Mouse (Mus musculus) testis, adult 2 months (tissue): ENCODE results near the gene Vsir.

Experiments used
- CTCF ChIP-seq: fragments of 200-500 bp; IDR thresholded peaks from 2 replicates; pipeline ENCODE4 v1.5.1; 2012; ENCODE audit warnings: low read depth, mild to moderate bottlenecking, inconsistent platforms, low read length, moderate library complexity; ENCODE audit not compliant: control insufficient read depth, insufficient read depth, insufficient replicate concordance
- POLR2A ChIP-seq: fragments of 200-500 bp; IDR thresholded peaks from 2 replicates; pipeline ENCODE4 v1.6.1; 2012; ENCODE audit warnings: low read depth, mild to moderate bottlenecking, inconsistent platforms, low read length, moderate library complexity; ENCODE audit not compliant: control insufficient read depth

DNA sequence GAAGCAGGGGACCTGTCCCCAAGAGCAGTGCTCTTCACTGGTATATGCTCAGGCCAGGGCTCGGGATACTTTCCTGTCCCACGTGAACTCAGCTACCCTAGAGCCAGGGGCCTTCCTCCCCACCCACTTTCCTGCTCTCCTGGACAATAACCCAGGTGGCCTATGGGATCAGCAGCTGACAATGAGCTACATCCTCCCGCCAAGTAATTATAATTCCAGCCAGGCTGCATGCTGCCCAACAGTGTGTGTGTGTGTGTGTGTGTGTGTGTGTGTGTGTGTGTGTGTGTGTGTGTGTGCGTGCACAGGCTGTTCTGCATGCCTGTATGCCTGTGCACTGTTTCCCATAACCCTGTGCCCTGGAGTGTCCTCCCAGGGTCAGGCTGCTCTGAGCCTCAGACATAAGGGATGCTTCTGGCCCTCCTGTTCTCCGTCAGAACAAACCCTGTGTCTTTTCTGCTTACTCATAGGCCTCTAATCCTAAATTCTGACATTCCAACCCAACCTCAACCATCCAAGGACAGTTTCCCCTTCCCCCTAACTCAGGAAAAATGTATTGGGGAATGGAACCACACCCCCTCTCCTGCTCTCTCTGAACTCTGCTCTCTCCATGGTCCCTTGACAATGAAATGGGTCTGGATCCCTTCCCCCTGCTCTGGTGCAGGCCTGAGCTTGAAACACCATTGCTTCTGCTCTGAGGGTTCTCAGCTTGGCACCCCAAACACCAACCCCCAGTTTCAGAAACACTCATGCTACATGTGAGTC lies 6.8 kb downstream of the Vsir start:
- TF ChIP-seq POLR2A: no peak
- no peak for TF ChIP-seq CTCF
